Comparison of ENCODE assay signal across 24 mouse cellular contexts in genomic region chr9:10448987-10449563, GRCm38 (mm10).
DNase-seq lines count a peak whose midpoint lies in the region; ATAC-seq lines count a peak whose summit lies in the region.
"Had no signal": no experiment of that assay in that cellular context is flagged by ENCODE, and none has a peak within 500 bp of the region (broad histone marks: within the 10 kb centered on the region; RNA-seq: fewer than 3 reads in every experiment).

No protein-coding gene starts in this region.

- DNase-seq in forebrain, embryonic 14.5 days (ENCODE audit: low spot score), result no peak
- no peak for DNase-seq in midbrain, embryonic 14.5 days
- peak; percentile 88 for DNase-seq in ZHBTc4 (ENCODE audit: low read depth, low spot score)
- DNase-seq in cerebellum, adult 8-10 months, result no peak
- DNase-seq in adrenal gland, adult 18-20 months (ENCODE audit: low spot score in 2 of 2), result no peak
- DNase-seq: adrenal gland, adult 2 months; cerebellum, adult 11-12 months; cerebellum, postnatal 14 days; gastrocnemius, adult 2 months; kidney, adult 18-20 months; kidney, postnatal 4 days; layer of hippocampus, adult 9-11 months; left cerebral cortex, postnatal 4 days; lung, embryonic 14.5 days had no signal

- WGBS in forebrain, embryonic 14.5 days, result 8% methylated on average over 3 of the region's 3 CpGs
- 23% methylated on average over 3 of the region's 3 CpGs for WGBS in forebrain, embryonic 12.5 days
- 3% methylated on average over 3 of the region's 3 CpGs for WGBS in midbrain, embryonic 13.5 days
- WGBS in midbrain, embryonic 14.5 days, result 5% methylated on average over 3 of the region's 3 CpGs

- H3K4me3 ChIP-seq in forebrain, embryonic 14.5 days (ENCODE audit: low read depth, low read length), result no peak overlapping the region
- H3K4me3 ChIP-seq in forebrain, embryonic 12.5 days (replicated peaks), result no peak overlapping the region
- no peak overlapping the region for H3K4me3 ChIP-seq in midbrain, embryonic 13.5 days (replicated peaks)
- no peak overlapping the region for H3K4me3 ChIP-seq in midbrain, embryonic 14.5 days (replicated peaks; ENCODE audit: low read depth, low read length)
- H3K4me3 ChIP-seq: embryonic facial prominence, embryonic 15.5 days; gastrocnemius, adult 2 months; heart, embryonic 10.5 days; limb, embryonic 15.5 days; neural tube, embryonic 13.5 days had no signal

- no peaks in the 10 kb centered on the region for H3K36me3 ChIP-seq in forebrain, embryonic 14.5 days (ENCODE audit: control insufficient read depth, insufficient read depth, low read length)
- no peaks in the 10 kb centered on the region for H3K36me3 ChIP-seq in forebrain, embryonic 12.5 days (replicated peaks)
- no peaks in the 10 kb centered on the region for H3K36me3 ChIP-seq in midbrain, embryonic 13.5 days
- H3K36me3 ChIP-seq in midbrain, embryonic 14.5 days (ENCODE audit: control insufficient read depth, insufficient read depth, low read length), result no peaks in the 10 kb centered on the region
- H3K36me3 ChIP-seq: embryonic facial prominence, embryonic 15.5 days; heart, embryonic 10.5 days; limb, embryonic 15.5 days; neural tube, embryonic 13.5 days had no signal

- no peak overlapping the region for H3K27ac ChIP-seq in forebrain, embryonic 14.5 days (ENCODE audit: low read depth, low read length)
- H3K27ac ChIP-seq in forebrain, embryonic 12.5 days, result no peak overlapping the region
- no peak overlapping the region for H3K27ac ChIP-seq in midbrain, embryonic 13.5 days
- H3K27ac ChIP-seq in midbrain, embryonic 14.5 days (replicated peaks; ENCODE audit: low read depth, low read length), result no peak overlapping the region
- H3K27ac ChIP-seq: embryonic facial prominence, embryonic 15.5 days; gastrocnemius, adult 2 months; heart, embryonic 10.5 days; hindbrain, embryonic 14.5 days; limb, embryonic 15.5 days; liver, embryonic 14.5 days; neural tube, embryonic 13.5 days had no signal

- H3K4me1 ChIP-seq in forebrain, embryonic 14.5 days (ENCODE audit: control insufficient read depth, insufficient read depth, low read length), result peaks cover 7% of the 10 kb centered on the region
- H3K4me1 ChIP-seq in forebrain, embryonic 12.5 days, result peaks cover 14% of the 10 kb centered on the region
- peaks cover 15% of the 10 kb centered on the region for H3K4me1 ChIP-seq in midbrain, embryonic 13.5 days (replicated peaks)
- 0 out of 2 replicates have a peak, but pooled peaks cover 3% of the 10 kb centered on the region for H3K4me1 ChIP-seq in midbrain, embryonic 14.5 days (ENCODE audit: control insufficient read depth, insufficient read depth, low read length)
- H3K4me1 ChIP-seq: embryonic facial prominence, embryonic 15.5 days; heart, embryonic 10.5 days; limb, embryonic 15.5 days had no signal

- ATAC-seq in forebrain, embryonic 14.5 days, result peak; percentile 27; the same call in 1 of the 2 replicates
- no peak for ATAC-seq in forebrain, embryonic 12.5 days (ENCODE audit: low FRiP score)
- ATAC-seq in midbrain, embryonic 13.5 days, result peak; percentile 57; the same call in 1 of the 2 replicates
- no peak for ATAC-seq in midbrain, embryonic 14.5 days (ENCODE audit: low FRiP score, low TSS enrichment)
- ATAC-seq: inflammation-experienced regulatory T-cells, adult 6 months had no signal

- H3K4me2 ChIP-seq in forebrain, embryonic 14.5 days (ENCODE audit: low read length), result no peak overlapping the region
- H3K4me2 ChIP-seq in forebrain, embryonic 12.5 days, result no peak overlapping the region
- H3K4me2 ChIP-seq in midbrain, embryonic 13.5 days (replicated peaks), result no peak overlapping the region
- no peak overlapping the region for H3K4me2 ChIP-seq in midbrain, embryonic 14.5 days (ENCODE audit: low read length)
- H3K4me2 ChIP-seq: embryonic facial prominence, embryonic 15.5 days; hindbrain, embryonic 14.5 days; limb, embryonic 15.5 days; lung, embryonic 14.5 days; neural tube, embryonic 13.5 days had no signal

- no peak overlapping the region for H3K9ac ChIP-seq in forebrain, embryonic 14.5 days (ENCODE audit: low read length)
- no peak overlapping the region for H3K9ac ChIP-seq in forebrain, embryonic 12.5 days
- H3K9ac ChIP-seq in midbrain, embryonic 13.5 days (replicated peaks), result no peak overlapping the region
- H3K9ac ChIP-seq in midbrain, embryonic 14.5 days (replicated peaks; ENCODE audit: low read length), result no peak overlapping the region
- H3K9ac ChIP-seq: embryonic facial prominence, embryonic 15.5 days; hindbrain, embryonic 14.5 days; limb, embryonic 15.5 days; liver, embryonic 14.5 days; lung, embryonic 14.5 days; neural tube, embryonic 13.5 days had no signal

- no peaks in the 10 kb centered on the region for H3K27me3 ChIP-seq in forebrain, embryonic 14.5 days (replicated peaks; ENCODE audit: control insufficient read depth, insufficient read depth, low read length)
- H3K27me3 ChIP-seq in forebrain, embryonic 12.5 days, result no peaks in the 10 kb centered on the region
- no peaks in the 10 kb centered on the region for H3K27me3 ChIP-seq in midbrain, embryonic 13.5 days
- H3K27me3 ChIP-seq in midbrain, embryonic 14.5 days (ENCODE audit: control insufficient read depth, insufficient read depth, low read length), result no peaks in the 10 kb centered on the region
- H3K27me3 ChIP-seq: CH12.LX; embryonic facial prominence, embryonic 15.5 days; limb, embryonic 15.5 days; neural tube, embryonic 13.5 days had no signal

- H3K9me3 ChIP-seq in forebrain, embryonic 14.5 days (replicated peaks; ENCODE audit: control insufficient read depth, low read length), result no peaks in the 10 kb centered on the region
- H3K9me3 ChIP-seq in forebrain, embryonic 12.5 days, result no peaks in the 10 kb centered on the region
- no peaks in the 10 kb centered on the region for H3K9me3 ChIP-seq in midbrain, embryonic 13.5 days
- H3K9me3 ChIP-seq in midbrain, embryonic 14.5 days (ENCODE audit: control insufficient read depth, low read length), result no peaks in the 10 kb centered on the region
- H3K9me3 ChIP-seq: embryonic facial prominence, embryonic 15.5 days; heart, embryonic 10.5 days; limb, embryonic 15.5 days; neural tube, embryonic 13.5 days had no signal

Comparison
In these comparisons a context has a peak if more than half of its experiments do, and no peak if none do; other contexts are left out.
1. ATAC-seq: peak in forebrain, embryonic 14.5 days (single experiment) and midbrain, embryonic 13.5 days (single experiment); none in forebrain, embryonic 12.5 days (single experiment) and midbrain, embryonic 14.5 days (single experiment).